Mouse (Mus musculus) ZHBTc4 (cell line): Measurements from ENCODE around the gene Tfip11.

Source experiments
- DNase-seq: peaks from one replicate; pipeline ENCODE4 v3.0.0-alpha.2; 2011; ENCODE audit warnings: low read depth, low spot score

Tfip11 gene

GRCm38 (mm10) chr5:112320379-112320778, 5.8 kb upstream of the Tfip11 start:
- no peak for DNase-seq

- no peak for DNase-seq
Observed at GRCm38 (mm10) chr5:112320936-112321335, 5.2 kb upstream of the Tfip11 start.

- no peak for DNase-seq
Observed at GRCm38 (mm10) chr5:112321376-112321775, 4.8 kb upstream of the Tfip11 start.

- no peak for DNase-seq
Observed at GRCm38 (mm10) chr5:112323246-112323645, 2.9 kb upstream of the Tfip11 start.

GRCm38 (mm10) chr5:112324637-112325545, 1.3 kb upstream of the Tfip11 start:
- DNase-seq: peak; percentile 90

- no peak for DNase-seq
Observed at GRCm38 (mm10) chr5:112326446-112327009, 370 bp downstream of the Tfip11 start.

GRCm38 (mm10) chr5:112327854-112328253, 1.7 kb downstream of the Tfip11 start:
- DNase-seq: no peak

GRCm38 (mm10) chr5:112329805-112330564, 3.8 kb downstream of the Tfip11 start:
- DNase-seq: no peak

- peak; percentile 70 for DNase-seq
Observed at GRCm38 (mm10) chr5:112335473-112335872, 9.3 kb downstream of the Tfip11 start.

- DNase-seq: no peak
Observed at GRCm38 (mm10) chr5:112337004-112337403, 10.8 kb downstream of the Tfip11 start.

GRCm38 (mm10) chr5:112339215-112339614, 13.1 kb downstream of the Tfip11 start:
- no peak for DNase-seq

- DNase-seq: peak; percentile 86
Observed at GRCm38 (mm10) chr5:112342463-112343204, 16.5 kb downstream of the Tfip11 start, which contains the start of the genes Srrd and Hps4. Gene Srrd (minus strand): TSS chr5:112343040. Gene Hps4 (plus strand): TSS chr5:112343083.

GRCm38 (mm10) chr5:112343205-112343595, 17.0 kb downstream of the Tfip11 start:
- peak; percentile 34 for DNase-seq

GRCm38 (mm10) chr5:112344092-112344960, 18.2 kb downstream of the Tfip11 start:
- no peak for DNase-seq

GRCm38 (mm10) chr5:112346211-112346965, 20.2 kb downstream of the Tfip11 start:
- DNase-seq: no peak

GRCm38 (mm10) chr5:112349169-112349568, 23.0 kb downstream of the Tfip11 start:
- no peak for DNase-seq

GRCm38 (mm10) chr5:112355493-112355892, 29.3 kb downstream of the Tfip11 start:
- DNase-seq: no peak

GRCm38 (mm10) chr5:112355910-112356309, 29.8 kb downstream of the Tfip11 start, which contains the start of gene Gm6583:
Gene Gm6583 (minus strand): TSS chr5:112356033.
- DNase-seq: peak; percentile 69

GRCm38 (mm10) chr5:112356322-112356721, 30.2 kb downstream of the Tfip11 start:
- no peak for DNase-seq

GRCm38 (mm10) chr5:112359520-112359919, 33.4 kb downstream of the Tfip11 start:
- no peak for DNase-seq
